Mouse (Mus musculus): ENCODE data around the gene Alms1. TPM values are rescaled to one million over a fixed set of nuclear protein-coding genes. Genes with fewer than 3 reads are reported as not detected.
"Not testable (repeated sequence)": the region's sequence is repeated elsewhere in the genome, so short reads cannot be mapped to it uniquely, and the experiment has no call there.

The Alms1 gene
- total RNA-seq, 2 experiments from 2014 or later = 8.5 to 9.4 TPM

GRCm38 (mm10) chr6:85709607-85710006, 122.3 kb downstream of the Alms1 start:
- not testable (repeated sequence) for DNase-seq (ENCODE audit: low spot score in 2 of 2)

- not testable (repeated sequence) for DNase-seq (ENCODE audit: low spot score in 2 of 2)
Observed at GRCm38 (mm10) chr6:85713105-85713504, 125.8 kb downstream of the Alms1 start, which contains the start of gene Nat8f7. TSS of gene Nat8f7 (minus strand) at chr6:85713205.

Small RNA genes within 50 kb of the gene (microRNA-seq; reads per million reads assigned to microRNA genes)
- gene Gm27317 = 0 reads per million in 2 experiments

Other genes starting within 250 kb of the Alms1 start
- gene Rab11fip5, start 212.9 kb upstream of the Alms1 start, total RNA-seq (2021) = 10 to 100 TPM; 81.7 to 82.1 TPM
- not detected for gene Noto, start 163.6 kb upstream of the Alms1 start, total RNA-seq (2021)
- 10 to 100 TPM; 54.8 to 55.3 TPM for gene Smyd5, start 155.5 kb upstream of the Alms1 start, total RNA-seq (2021)
- 100 to 1,000 TPM; 227 to 234 TPM for gene Cct7, start 136.0 kb upstream of the Alms1 start, total RNA-seq (2021)
- 10 to 100 TPM; 20.3 to 28.0 TPM for gene Pradc1, start 135.6 kb upstream of the Alms1 start, total RNA-seq (2021)
- gene Fbxo41, start 84.5 kb upstream of the Alms1 start, total RNA-seq (2021) = 10 to 100 TPM; 91.2 to 92.5 TPM
- gene Egr4, start 73.9 kb upstream of the Alms1 start, total RNA-seq (2021) = 10 to 100 TPM; 52.1 to 74.8 TPM
- 1 to 10 TPM; 4.5 TPM for gene Nat8f7, start 125.7 kb downstream of the Alms1 start, total RNA-seq (2021)
- gene Nat8f3, start 178.2 kb downstream of the Alms1 start, total RNA-seq (2021) = 1 to 10 TPM; 3.3 to 4.1 TPM
- 1 to 10 TPM; 1.1 to 1.6 TPM for gene Nat8f6, start 233.4 kb downstream of the Alms1 start, total RNA-seq (2021)
- gene Nat8f5, start 233.4 kb downstream of the Alms1 start, total RNA-seq (2021) = 1 to 10 TPM; 7.4 to 8.2 TPM
- gene Nat8, start 244.6 kb downstream of the Alms1 start, total RNA-seq (2021) = 1 to 10 TPM; 3.2 to 4.4 TPM